Mouse (Mus musculus): ENCODE data around the gene 9530053A07Rik. TPM values are rescaled to one million over a fixed set of nuclear protein-coding genes. Genes with fewer than 3 reads are reported as not detected.

The 9530053A07Rik gene
- total and polyA plus RNA-seq, 3 experiments = not detected

DNA sequence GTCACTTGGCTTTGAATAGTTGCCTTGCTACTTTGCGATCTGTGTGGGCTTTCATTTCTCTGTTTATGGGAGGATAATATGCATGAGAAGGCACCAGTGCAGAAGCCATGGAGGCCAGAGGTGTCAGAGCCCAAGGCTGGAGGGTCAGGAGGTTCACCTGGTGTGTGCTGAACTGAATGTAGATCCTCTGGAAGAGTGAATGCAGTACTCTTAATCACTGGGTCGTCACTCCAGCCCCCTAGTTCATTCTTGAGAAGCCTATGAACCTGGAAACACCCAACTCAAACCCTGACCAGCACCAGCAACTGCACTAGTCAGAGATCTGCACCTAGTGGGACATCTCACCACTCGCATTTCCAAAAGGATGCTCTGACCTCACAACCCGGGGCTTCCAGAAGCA lies 69.8 kb downstream of the 9530053A07Rik start:
- Histone ChIP-seq H3K4me3 (ENCODE audit: control insufficient read depth in 1 of 2, insufficient read depth in 1 of 2, low read depth in 2 of 2, low read length in 2 of 2) (no peak overlapping the region), H3K4me1 (ENCODE audit: control insufficient read depth in 1 of 2, insufficient read depth in 2 of 2, low read length in 2 of 2) (no peaks in the 10 kb centered on the region), H3K36me3 (ENCODE audit: control insufficient read depth in 1 of 2, insufficient read depth in 2 of 2, low read length in 2 of 2) (no peaks in the 10 kb centered on the region; a peak in 1 of 4 replicates), H3K27me3 (ENCODE audit: control insufficient read depth in 1 of 2, insufficient read depth in 2 of 2, low read length in 2 of 2) (no peaks in the 10 kb centered on the region), H3K79me2 (ENCODE audit: control insufficient read depth, insufficient read depth, low read length, poor library complexity) (no peaks in the 10 kb centered on the region), H3K9me3 (replicated peaks; ENCODE audit: insufficient read depth, low read length) (no peaks in the 10 kb centered on the region), H3K27ac (ENCODE audit: control insufficient read depth, low read depth, low read length) (no peak overlapping the region), H3K9ac (ENCODE audit: control insufficient read depth, low read depth, low read length, poor library complexity, severe bottlenecking) (no peak overlapping the region)
- TF ChIP-seq NRF1 (IDR thresholded peaks at IDR 0.05; ENCODE audit: insufficient read depth, low read depth, low read length, poor library complexity, severe bottlenecking) = no peak
- DNase-seq (ENCODE audit: low read depth, low spot score) = no peak

DNA sequence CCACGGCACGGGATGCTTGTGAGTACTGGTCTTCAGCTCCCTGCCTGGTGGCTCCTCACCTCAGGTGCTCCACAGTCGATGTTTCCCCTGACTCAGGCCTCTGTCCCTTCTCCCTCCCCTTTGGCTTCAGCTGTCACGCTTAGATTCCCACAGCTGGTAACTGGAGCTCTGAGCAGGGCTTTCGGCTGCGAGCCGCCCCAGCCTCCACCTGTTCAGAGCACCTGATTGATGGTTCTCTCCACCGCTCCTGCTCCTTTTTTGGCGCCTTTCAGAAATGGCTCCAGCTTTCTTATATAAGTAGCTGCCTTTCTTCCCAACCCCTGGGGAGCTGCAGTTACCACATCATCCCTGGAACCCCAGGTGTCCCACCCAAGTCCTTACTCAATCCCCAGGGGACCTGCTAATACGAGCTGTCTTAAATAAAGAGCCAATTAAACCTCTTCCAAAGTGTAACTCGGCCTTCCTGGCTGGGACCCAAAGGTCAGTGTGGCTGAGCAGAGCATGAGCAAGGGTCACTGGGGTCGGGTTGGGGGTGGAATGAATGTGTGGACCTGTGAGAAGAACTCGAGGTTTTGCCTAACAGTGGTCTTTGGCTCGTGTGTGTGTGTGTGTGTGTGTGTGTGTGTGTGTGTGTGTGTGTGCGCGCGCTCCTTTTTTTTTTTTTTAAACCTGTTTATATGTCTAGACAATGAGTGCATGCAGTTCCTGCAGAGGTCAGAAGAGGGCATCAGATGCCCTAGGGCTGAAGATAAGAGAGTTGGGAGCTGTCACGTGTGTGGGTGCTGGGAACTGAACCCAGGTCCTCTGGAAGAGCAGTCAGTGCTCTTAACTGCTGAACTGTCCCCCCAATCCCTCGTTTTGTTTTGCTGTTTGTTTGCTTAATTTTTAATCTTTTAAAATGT lies 74.2 kb downstream of the 9530053A07Rik start:
- no peak overlapping the region for H3K9ac ChIP-seq (ENCODE audit: control insufficient read depth, low read depth, low read length, poor library complexity, severe bottlenecking)
- no peaks in the 10 kb centered on the region; a peak in 1 of 4 replicates for H3K36me3 ChIP-seq (ENCODE audit: control insufficient read depth in 1 of 2, insufficient read depth in 2 of 2, low read length in 2 of 2)
- no peak for DNase-seq (ENCODE audit: low read depth, low spot score)
- H3K9me3 ChIP-seq (replicated peaks; ENCODE audit: insufficient read depth, low read length) = no peaks in the 10 kb centered on the region
- no peaks in the 10 kb centered on the region for H3K27me3 ChIP-seq (ENCODE audit: control insufficient read depth in 1 of 2, insufficient read depth in 2 of 2, low read length in 2 of 2)
- H3K4me3 ChIP-seq (ENCODE audit: control insufficient read depth in 1 of 2, insufficient read depth in 1 of 2, low read depth in 2 of 2, low read length in 2 of 2) = no peak overlapping the region
- no peaks in the 10 kb centered on the region for H3K4me1 ChIP-seq (ENCODE audit: control insufficient read depth in 1 of 2, insufficient read depth in 2 of 2, low read length in 2 of 2)
- H3K27ac ChIP-seq (ENCODE audit: control insufficient read depth, low read depth, low read length) = no peak overlapping the region
- H3K79me2 ChIP-seq (ENCODE audit: control insufficient read depth, insufficient read depth, low read length, poor library complexity) = no peaks in the 10 kb centered on the region
- TF ChIP-seq KAT2A (conservative IDR thresholded peaks at IDR 0.05; ENCODE audit: low read depth, low read length) (no peak), SMC3 (IDR thresholded peaks at IDR 0.05; ENCODE audit: low read depth, low read length) (peak; percentile 10; the same call in 1 of the 2 replicates), USF1 (IDR thresholded peaks at IDR 0.05; ENCODE audit: low read depth, low read length) (0 out of 2 replicates have a peak, but pooled peaks have one; percentile 18), CTCF (IDR thresholded peaks at IDR 0.05 in 2 of 3, conservative IDR thresholded peaks at IDR 0.05 in 1 of 3; ENCODE audit: control insufficient read depth in 1 of 3, insufficient read depth in 1 of 3, low read depth in 2 of 3, low read length in 3 of 3, poor library complexity in 1 of 3, severe bottlenecking in 1 of 3) (peak in 2 of 3 experiments; percentile 21 to 26; a peak in 3 of 6 replicates), MAX (IDR thresholded peaks at IDR 0.05; ENCODE audit: low read length) (no peak), RAD21 (IDR thresholded peaks at IDR 0.05; ENCODE audit: low read depth, low read length) (no peak; the same call in none of the 2 replicates)

DNA sequence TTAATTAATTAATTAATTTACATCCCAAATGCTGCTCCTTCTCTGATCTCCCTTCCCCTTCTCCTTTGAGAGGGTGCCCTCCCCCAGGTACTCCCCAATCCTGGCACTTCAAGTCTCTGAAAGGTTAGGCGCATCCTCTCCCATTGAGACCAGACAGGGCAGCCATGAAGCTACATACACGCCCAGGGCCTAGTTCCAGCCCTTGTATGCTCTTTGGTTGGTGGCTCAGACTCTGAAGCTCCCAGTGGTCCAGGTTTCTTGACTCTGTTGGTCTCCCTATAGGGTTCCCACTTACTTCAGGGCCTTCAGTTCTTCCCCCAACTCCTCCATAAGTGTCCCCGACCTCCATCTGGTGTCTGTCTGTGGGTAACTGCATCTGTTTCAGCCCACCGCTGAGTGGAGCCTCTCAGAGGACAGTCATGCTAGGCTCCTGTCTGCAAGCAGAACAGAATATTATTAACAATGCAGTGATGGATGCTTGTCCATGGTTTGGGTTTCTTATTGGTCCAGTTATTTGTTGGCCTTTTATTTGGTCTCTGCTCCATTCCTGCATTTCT lies 76.9 kb downstream of the 9530053A07Rik start:
- no peaks in the 10 kb centered on the region for H3K27me3 ChIP-seq (ENCODE audit: control insufficient read depth in 1 of 2, insufficient read depth in 2 of 2, low read length in 2 of 2)
- H3K79me2 ChIP-seq (ENCODE audit: control insufficient read depth, insufficient read depth, low read length, poor library complexity) = no peaks in the 10 kb centered on the region
- no peaks in the 10 kb centered on the region for H3K9me3 ChIP-seq (replicated peaks; ENCODE audit: insufficient read depth, low read length)
- no peak for TF ChIP-seq GABPA (IDR thresholded peaks at IDR 0.05; ENCODE audit: low read depth, low read length)
- no peak for TF ChIP-seq BHLHE40 (IDR thresholded peaks at IDR 0.05; ENCODE audit: borderline replicate concordance, low read depth, low read length)
- no peak for TF ChIP-seq POLR2AphosphoS2 (IDR thresholded peaks at IDR 0.05; ENCODE audit: low read length)
- TF ChIP-seq UBTF (IDR thresholded peaks at IDR 0.05; ENCODE audit: borderline replicate concordance, insufficient read depth, low read depth, low read length) = no peak
- TF ChIP-seq MXI1 (IDR thresholded peaks at IDR 0.05; ENCODE audit: low read depth, low read length) = no peak
- no peak for TF ChIP-seq SMC3 (IDR thresholded peaks at IDR 0.05; ENCODE audit: low read depth, low read length)
- no peak for TF ChIP-seq JUND (IDR thresholded peaks at IDR 0.05; ENCODE audit: low read depth, low read length)
- no peak for TF ChIP-seq MAX (IDR thresholded peaks at IDR 0.05; ENCODE audit: low read length)
- no peak for TF ChIP-seq ZC3H11A (IDR thresholded peaks at IDR 0.05; ENCODE audit: low read depth, low read length)
- no peak for TF ChIP-seq CHD1 (IDR thresholded peaks at IDR 0.05; ENCODE audit: low read depth, low read length)
- H3K4me3 ChIP-seq (ENCODE audit: control insufficient read depth in 1 of 2, insufficient read depth in 1 of 2, low read depth in 2 of 2, low read length in 2 of 2) = no peak overlapping the region
- peaks cover 0 to 5% of the 10 kb centered on the region in 2 experiments; a peak in 2 of 4 replicates for H3K36me3 ChIP-seq (ENCODE audit: control insufficient read depth in 1 of 2, insufficient read depth in 2 of 2, low read length in 2 of 2)
- H3K9ac ChIP-seq (ENCODE audit: control insufficient read depth, low read depth, low read length, poor library complexity, severe bottlenecking) = no peak overlapping the region
- no peak overlapping the region for H3K27ac ChIP-seq (ENCODE audit: control insufficient read depth, low read depth, low read length)
- no peak for DNase-seq (ENCODE audit: low read depth, low spot score)
- H3K4me1 ChIP-seq (ENCODE audit: control insufficient read depth in 1 of 2, insufficient read depth in 2 of 2, low read length in 2 of 2) = peaks cover 0 to 5% of the 10 kb centered on the region in 2 experiments; a peak in 2 of 4 replicates

Data from MEL (cell line).